Mouse (Mus musculus): ENCODE measurements around the gene Igf2r. TPM values are rescaled to one million over a fixed set of nuclear protein-coding genes. Genes with fewer than 3 reads are reported as not detected.
A peak's percentile ranks its signal among the peaks of the same experiment; 100 is the strongest.

Gene Igf2r
- polyA plus RNA-seq, 1 experiment from 2014 or later = 62.5 TPM

DNA sequence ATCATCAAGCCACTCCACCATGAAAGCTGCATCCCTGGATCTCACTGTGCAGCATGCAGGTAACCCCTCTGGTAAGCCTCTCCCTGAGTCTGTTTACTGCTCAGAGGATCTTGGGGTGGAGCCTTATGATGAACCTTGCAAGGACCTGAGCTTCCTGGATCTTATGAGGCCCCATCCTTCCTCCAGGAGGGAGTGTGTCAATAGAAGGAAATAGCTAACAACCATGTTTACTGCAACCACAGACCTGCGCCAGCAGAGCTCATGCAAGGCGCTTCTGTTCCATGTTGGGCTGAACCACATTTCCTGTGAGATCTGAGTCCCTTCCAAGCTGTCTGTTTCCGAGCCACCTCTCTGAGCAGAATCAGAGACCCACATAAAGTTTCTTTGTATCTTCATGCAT lies 10.0 kb upstream of the Igf2r start:
- Histone ChIP-seq H3K4me1 (peaks cover 59% of the 10 kb centered on the region), H3K4me3 (no peak overlapping the region), H3K36me3 (peaks cover 17% of the 10 kb centered on the region; the same call in 1 of the 2 replicates), H3K27me3 (no peaks in the 10 kb centered on the region), H3K27ac (peak overlapping the region; percentile 94), H3K9me3 (no peaks in the 10 kb centered on the region), H3K4me2 (no peak overlapping the region), H3K9ac (no peak overlapping the region)
- ATAC-seq (ENCODE audit: borderline replicate concordance, extremely low read depth, low FRiP score, low TSS enrichment) = peak; percentile 28; the same call in 1 of the 2 replicates
- 43% methylated on average over 3 of the region's 3 CpGs for WGBS

DNA sequence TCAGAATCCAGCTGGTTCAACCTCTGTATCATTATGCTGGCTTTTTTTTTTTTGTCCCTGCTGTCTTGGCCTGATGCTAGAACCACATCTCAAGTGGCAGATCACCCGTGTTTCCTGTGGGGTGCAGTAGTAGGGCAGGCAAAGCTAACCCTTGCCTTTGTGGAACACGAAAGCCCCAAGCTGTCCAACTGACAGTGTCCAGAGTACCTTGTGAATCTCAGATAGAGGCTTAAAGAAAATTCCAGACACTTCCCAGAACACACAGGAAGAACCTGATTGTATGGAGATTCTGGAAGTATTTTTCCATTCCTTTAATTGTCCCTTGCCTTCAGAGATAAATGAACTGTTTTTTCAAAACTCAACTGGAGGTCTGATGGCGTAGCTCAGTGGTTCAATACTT lies 4.5 kb upstream of the Igf2r start:
- H3K27me3 ChIP-seq = no peaks in the 10 kb centered on the region
- H3K4me3 ChIP-seq = no peak overlapping the region
- no peak for ATAC-seq (ENCODE audit: borderline replicate concordance, extremely low read depth, low FRiP score, low TSS enrichment)
- 61% methylated on average over 3 of the region's 3 CpGs for WGBS
- no peaks in the 10 kb centered on the region for H3K9me3 ChIP-seq
- no peak overlapping the region for H3K4me2 ChIP-seq
- H3K27ac ChIP-seq = no peak overlapping the region
- peaks cover 38% of the 10 kb centered on the region for H3K36me3 ChIP-seq
- peaks cover 12% of the 10 kb centered on the region for H3K4me1 ChIP-seq
- H3K9ac ChIP-seq = no peak overlapping the region

DNA sequence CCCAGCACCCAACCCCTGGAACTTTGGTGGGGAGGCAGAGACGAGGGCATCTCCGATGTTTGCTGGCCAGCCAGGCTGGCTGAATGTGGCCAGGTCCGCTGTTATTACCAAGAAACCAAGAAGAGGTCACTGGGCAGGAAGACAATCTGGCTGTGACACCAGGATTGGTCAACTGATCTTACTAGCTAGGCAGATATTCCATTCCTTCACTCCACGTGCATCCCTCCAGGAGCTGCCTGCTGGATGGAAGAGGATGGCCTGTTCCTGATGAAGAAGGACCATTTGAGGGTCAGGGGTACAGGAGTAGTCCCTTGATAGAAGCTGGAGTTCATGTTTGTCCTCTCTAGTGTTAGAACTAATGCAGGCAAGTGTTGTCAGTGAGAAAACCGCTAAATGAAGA lies 1.0 kb upstream of the Igf2r start:
- WGBS = 86% methylated on average over 5 of the region's 5 CpGs
- H3K9me3 ChIP-seq = no peaks in the 10 kb centered on the region
- H3K27ac ChIP-seq = no peak overlapping the region
- H3K9ac ChIP-seq = no peak overlapping the region
- H3K27me3 ChIP-seq = no peaks in the 10 kb centered on the region
- no peak overlapping the region for H3K4me3 ChIP-seq
- H3K4me1 ChIP-seq = peaks cover 14% of the 10 kb centered on the region
- ATAC-seq (ENCODE audit: borderline replicate concordance, extremely low read depth, low FRiP score, low TSS enrichment) = no peak
- H3K4me2 ChIP-seq = no peak overlapping the region
- H3K36me3 ChIP-seq = peaks cover 33% of the 10 kb centered on the region

DNA sequence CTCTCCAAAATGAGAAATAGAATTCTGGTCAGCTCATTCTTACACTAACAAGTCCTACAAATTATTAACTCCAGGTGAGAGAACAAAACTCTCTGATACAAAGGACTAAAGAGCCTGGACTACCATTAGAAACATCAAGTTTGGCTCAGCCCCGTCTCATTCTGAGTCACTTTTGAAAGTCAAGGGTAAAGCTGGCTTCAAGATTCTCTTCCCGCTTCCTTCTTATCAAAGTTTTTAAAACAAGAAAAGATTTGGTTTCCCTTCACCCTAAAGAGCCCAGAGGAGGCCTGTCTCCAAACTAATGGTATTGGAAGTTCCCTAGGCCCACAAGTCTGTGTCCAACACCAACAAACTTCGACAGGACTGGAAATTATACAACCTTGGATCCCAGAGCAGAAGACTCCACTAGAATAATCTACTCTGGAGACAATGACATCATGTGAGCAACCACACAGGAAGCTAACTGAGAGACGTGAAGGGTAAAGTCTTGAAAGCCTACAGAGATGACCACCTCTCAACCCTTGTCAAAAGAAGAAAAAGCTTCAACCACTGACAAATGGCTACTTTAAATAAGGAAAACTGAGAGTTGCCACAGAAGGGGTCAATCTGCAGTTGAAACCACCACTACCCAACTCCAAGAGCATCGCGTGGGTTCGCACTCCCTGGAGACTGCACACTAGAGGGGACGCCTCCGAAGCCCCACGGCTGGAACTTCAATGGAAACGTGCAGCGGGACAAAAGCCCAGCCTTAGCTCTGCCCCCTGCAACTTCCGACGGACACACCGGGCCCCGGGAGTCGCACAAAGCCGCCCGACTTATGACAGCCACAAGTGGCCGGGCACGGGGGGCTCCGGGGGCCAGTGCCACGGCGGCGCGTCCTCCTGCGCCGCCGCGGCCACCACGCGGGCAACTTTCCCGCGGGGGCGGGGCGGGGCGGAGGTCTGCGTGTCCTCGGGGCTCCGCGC lies 767 bp downstream of the Igf2r start:
- Histone ChIP-seq H3K4me1 (peaks cover 23% of the 10 kb centered on the region), H3K9me3 (no peaks in the 10 kb centered on the region), H3K4me3 (peak overlapping the region; percentile 64), H3K27ac (peak overlapping the region; percentile 75), H3K4me2 (peak overlapping the region; percentile 57), H3K36me3 (peaks cover 35% of the 10 kb centered on the region), H3K9ac (peak overlapping the region; percentile 75), H3K27me3 (no peaks in the 10 kb centered on the region)
- ATAC-seq (ENCODE audit: borderline replicate concordance, extremely low read depth, low FRiP score, low TSS enrichment) = peak; percentile 23
- 34% methylated on average over 41 of the region's 41 CpGs for WGBS

DNA sequence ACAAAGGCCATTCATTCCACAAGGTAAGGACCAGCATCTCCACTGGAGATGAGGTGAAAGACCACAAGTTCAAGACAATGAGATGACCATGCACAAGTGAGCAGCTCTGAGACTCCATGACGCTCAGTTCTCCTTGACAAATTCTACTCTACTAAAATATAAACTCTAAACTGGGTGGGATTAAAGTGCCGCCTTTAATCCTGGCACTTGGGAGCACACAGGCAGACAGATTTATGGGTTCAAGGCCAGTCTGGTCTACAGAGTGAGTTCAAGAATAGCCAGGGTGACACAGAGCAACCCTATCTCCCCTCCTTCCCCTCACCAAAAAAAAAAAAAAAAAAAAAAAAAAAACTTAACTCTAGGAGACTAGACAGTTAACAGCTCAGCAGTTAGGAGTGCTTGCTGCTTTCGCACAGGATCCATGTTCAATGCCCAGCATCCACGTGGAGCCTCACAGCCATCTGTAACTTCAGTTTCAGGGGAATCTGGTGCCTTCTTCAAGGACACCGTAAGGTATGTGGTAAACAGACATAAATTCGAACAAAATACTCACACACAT lies 2.1 kb downstream of the Igf2r start:
- H3K4me1 ChIP-seq = peaks cover 30% of the 10 kb centered on the region
- H3K9me3 ChIP-seq = no peaks in the 10 kb centered on the region
- peak overlapping the region; percentile 75 for H3K9ac ChIP-seq
- H3K27me3 ChIP-seq = no peaks in the 10 kb centered on the region
- ATAC-seq (ENCODE audit: borderline replicate concordance, extremely low read depth, low FRiP score, low TSS enrichment) = no peak
- peak overlapping the region; percentile 57 for H3K4me2 ChIP-seq
- H3K27ac ChIP-seq = peak overlapping the region; percentile 75
- peak overlapping the region; percentile 64 for H3K4me3 ChIP-seq
- peaks cover 35% of the 10 kb centered on the region for H3K36me3 ChIP-seq
- WGBS = 52% methylated on average over 6 of the region's 6 CpGs

DNA sequence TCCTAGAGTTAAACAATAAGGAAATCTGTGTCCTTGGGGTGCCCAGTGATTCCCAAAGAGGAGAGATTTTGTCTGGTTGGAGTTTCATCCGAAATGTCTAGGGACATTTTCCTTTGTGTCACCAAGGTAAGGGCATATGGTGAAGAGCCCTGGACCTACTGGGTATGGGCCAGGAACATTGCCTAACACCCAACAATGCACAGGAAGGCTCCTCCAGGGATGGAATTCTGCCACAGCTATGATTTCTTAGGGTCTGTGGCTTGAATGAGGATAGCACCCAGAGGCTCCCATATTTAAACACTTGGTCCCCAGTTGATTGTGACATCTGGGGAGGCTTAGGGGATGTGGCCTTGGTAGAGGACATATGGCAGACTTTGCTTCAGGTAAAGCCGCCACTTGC lies 6.1 kb downstream of the Igf2r start:
- no peak overlapping the region for H3K27ac ChIP-seq
- H3K4me2 ChIP-seq = no peak overlapping the region; the same call in 1 of the 2 replicates
- no peaks in the 10 kb centered on the region for H3K27me3 ChIP-seq
- H3K4me1 ChIP-seq = peaks cover 63% of the 10 kb centered on the region
- 96% methylated on average over 2 of the region's 2 CpGs for WGBS
- peaks cover 16% of the 10 kb centered on the region; the same call in 1 of the 2 replicates for H3K36me3 ChIP-seq
- H3K9ac ChIP-seq = no peak overlapping the region
- H3K4me3 ChIP-seq = no peak overlapping the region
- no peaks in the 10 kb centered on the region for H3K9me3 ChIP-seq
- ATAC-seq (ENCODE audit: borderline replicate concordance, extremely low read depth, low FRiP score, low TSS enrichment) = no peak

DNA sequence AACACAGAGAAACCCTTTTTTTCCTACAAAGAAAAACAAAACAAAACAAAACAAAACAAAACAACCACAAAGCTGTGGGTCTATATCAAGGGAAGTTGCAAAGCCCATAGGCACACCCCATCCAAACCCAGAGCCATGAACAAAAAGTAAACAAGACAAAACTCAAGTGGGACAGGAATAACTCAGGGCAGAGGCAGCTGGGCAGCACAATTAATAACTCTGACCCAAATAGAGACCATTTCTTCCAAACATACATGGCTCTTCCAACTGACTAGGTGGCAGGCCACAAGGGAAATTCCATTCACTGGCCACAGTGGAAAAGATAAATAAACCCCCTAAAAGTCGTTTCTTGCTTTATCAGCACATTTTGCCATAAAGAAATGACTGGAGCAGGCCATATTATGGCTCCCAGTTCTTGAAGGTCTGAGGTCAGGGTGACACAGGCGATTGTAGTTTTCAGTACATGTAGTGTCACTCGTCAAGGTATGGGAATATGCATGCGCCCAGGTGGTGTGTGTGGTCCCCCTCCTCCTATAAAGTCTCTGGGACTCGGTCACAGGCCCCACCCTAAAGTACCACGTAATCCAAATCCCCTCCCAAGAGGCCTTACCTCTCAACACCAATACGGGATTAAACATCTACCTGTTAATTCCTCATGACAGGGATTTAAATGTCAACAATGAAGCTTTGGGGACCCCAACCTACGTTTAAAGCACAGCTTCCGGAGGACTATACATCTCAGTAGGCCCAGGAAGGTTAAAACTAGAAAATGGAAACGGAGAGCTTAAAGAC lies 8.9 kb downstream of the Igf2r start:
- no peaks in the 10 kb centered on the region for H3K9me3 ChIP-seq
- peak; percentile 35; the same call in 1 of the 2 replicates for ATAC-seq (ENCODE audit: borderline replicate concordance, extremely low read depth, low FRiP score, low TSS enrichment)
- no peaks in the 10 kb centered on the region for H3K27me3 ChIP-seq
- H3K4me1 ChIP-seq = peaks cover 76% of the 10 kb centered on the region
- H3K4me3 ChIP-seq = no peak overlapping the region
- H3K27ac ChIP-seq = peak overlapping the region; percentile 42
- H3K36me3 ChIP-seq = peaks cover 10% of the 10 kb centered on the region; the same call in 1 of the 2 replicates
- H3K9ac ChIP-seq = no peak overlapping the region
- H3K4me2 ChIP-seq = peak overlapping the region; percentile 5; the same call in 1 of the 2 replicates
- WGBS = 61% methylated on average over 10 of the region's 10 CpGs

DNA sequence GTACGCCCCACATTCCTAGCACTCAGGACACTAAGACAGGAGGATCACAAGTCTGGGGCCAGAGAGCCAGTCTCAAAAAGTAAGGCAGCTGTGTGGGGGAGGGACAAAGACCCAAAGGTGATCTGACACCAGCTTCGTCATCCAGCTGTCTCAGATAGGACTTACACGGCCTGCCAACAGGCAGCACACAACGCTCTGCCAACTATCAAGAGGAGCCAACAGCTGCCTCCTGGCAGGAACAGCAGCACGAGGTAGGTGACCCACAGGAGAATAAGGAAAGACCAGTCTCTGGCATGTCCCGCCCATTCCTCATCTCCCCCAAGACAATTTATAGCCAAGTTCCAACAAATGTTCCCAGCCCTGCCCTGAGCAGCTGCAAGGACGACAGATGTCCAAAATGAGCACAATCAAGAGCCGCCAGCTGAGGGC lies 9.8 kb downstream of the Igf2r start:
- no peak overlapping the region for H3K9ac ChIP-seq
- H3K4me3 ChIP-seq = no peak overlapping the region

DNA sequence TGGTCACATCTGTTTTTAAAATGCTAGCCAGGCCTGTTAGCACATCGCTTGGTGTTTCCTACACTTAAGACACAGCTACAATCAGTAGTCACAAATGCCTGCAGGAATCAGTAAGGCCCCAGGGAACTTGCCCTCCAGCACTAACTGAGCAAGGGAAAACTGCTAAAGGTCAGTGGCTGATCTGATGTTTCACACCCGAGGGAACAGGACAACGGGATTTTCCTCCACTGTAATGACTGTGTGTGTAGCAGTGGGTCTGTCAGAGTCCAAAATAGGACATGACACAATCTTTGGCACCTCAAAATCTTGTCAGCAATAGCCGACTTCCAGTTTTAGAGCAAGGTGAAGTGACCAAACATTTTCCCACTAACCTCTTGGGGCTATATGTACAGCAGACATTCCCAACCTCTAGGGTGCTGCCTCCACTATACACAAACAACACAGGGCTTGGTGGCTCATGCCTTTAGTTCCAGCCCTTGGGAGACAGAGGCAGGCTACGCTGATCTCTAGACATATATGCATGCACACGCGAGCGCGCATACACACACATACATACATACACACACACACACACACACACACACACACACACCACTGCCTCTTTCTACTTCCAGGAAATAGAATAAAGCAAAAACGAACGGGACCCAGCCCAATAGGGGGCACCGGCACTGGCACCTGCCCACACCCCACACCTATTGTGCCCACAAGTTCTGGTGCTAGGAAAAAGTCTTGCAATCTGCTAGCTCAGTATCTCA lies 10.6 kb downstream of the Igf2r start:
- no peak for ATAC-seq (ENCODE audit: borderline replicate concordance, extremely low read depth, low FRiP score, low TSS enrichment)
- 79% methylated on average over 12 of the region's 12 CpGs for WGBS
- no peak overlapping the region for H3K4me2 ChIP-seq
- no peaks in the 10 kb centered on the region for H3K27me3 ChIP-seq
- no peak overlapping the region for H3K9ac ChIP-seq
- peaks cover 82% of the 10 kb centered on the region for H3K4me1 ChIP-seq
- peaks cover 10% of the 10 kb centered on the region; the same call in 1 of the 2 replicates for H3K36me3 ChIP-seq
- 0 out of 2 replicates have a peak overlapping the region, but pooled peaks have one; percentile 42 for H3K27ac ChIP-seq
- H3K4me3 ChIP-seq = no peak overlapping the region
- H3K9me3 ChIP-seq = no peaks in the 10 kb centered on the region

More for the DNA sequence above, 9.8 kb downstream of the Igf2r start:
- H3K36me3 ChIP-seq = peaks cover 10% of the 10 kb centered on the region; the same call in 1 of the 2 replicates
- H3K9me3 ChIP-seq = no peaks in the 10 kb centered on the region
- peak overlapping the region; percentile 5; the same call in 1 of the 2 replicates for H3K4me2 ChIP-seq
- ATAC-seq (ENCODE audit: borderline replicate concordance, extremely low read depth, low FRiP score, low TSS enrichment) = peak; percentile 24; the same call in 1 of the 2 replicates
- H3K4me1 ChIP-seq = peaks cover 82% of the 10 kb centered on the region
- peak overlapping the region; percentile 42 for H3K27ac ChIP-seq
- no peaks in the 10 kb centered on the region for H3K27me3 ChIP-seq
- WGBS = 34% methylated on average over 8 of the region's 8 CpGs

DNA sequence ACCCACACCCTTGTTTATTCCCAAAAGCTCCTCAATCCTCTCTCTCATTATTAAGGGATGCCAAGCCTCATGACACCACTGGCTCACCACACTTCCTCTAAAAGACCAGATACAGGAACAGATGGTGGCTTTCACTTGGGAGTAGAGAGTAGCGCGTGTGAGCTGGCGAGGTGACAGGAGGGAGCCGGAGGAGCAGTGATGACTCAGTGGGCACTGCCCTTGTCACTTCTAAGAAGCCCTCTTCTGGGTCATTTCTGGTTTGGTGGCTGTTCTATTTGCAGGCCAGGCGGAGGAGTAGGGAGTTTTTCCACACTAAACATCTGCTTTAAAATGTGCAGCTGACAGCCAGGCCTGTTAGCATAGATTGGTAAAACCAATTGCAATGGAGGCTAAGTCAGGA lies 11.5 kb downstream of the Igf2r start:
- no peaks in the 10 kb centered on the region for H3K27me3 ChIP-seq
- no peak overlapping the region for H3K4me2 ChIP-seq
- peaks cover 82% of the 10 kb centered on the region for H3K4me1 ChIP-seq
- H3K36me3 ChIP-seq = peaks cover 10% of the 10 kb centered on the region; the same call in 1 of the 2 replicates
- H3K9ac ChIP-seq = no peak overlapping the region
- H3K4me3 ChIP-seq = no peak overlapping the region
- 52% methylated on average over 5 of the region's 5 CpGs for WGBS
- no peaks in the 10 kb centered on the region for H3K9me3 ChIP-seq
- ATAC-seq (ENCODE audit: borderline replicate concordance, extremely low read depth, low FRiP score, low TSS enrichment) = no peak
- no peak overlapping the region for H3K27ac ChIP-seq

DNA sequence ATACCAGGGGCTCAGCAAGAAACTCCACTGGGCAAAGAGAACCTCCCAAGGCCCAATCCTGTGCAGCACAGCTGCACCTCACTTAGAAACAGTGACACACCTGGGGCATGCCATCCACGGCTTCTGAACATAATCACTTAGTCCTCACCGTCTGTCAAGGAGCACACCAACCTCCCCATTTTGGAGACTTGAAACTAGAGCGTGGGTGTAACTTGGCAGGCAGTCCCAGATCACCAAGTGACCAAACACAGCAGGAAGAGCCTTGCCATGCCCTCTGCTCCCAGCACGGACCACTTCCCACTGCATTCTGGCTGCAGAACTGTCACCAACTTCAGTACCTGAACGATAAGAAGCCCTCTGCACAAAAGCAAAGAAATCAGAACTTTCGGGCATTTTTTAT lies 12.3 kb downstream of the Igf2r start:
- no peak overlapping the region for H3K4me3 ChIP-seq
- no peaks in the 10 kb centered on the region for H3K27me3 ChIP-seq

More for the DNA sequence above, 12.3 kb downstream of the Igf2r start:
- H3K4me1 ChIP-seq = peaks cover 91% of the 10 kb centered on the region
- no peak overlapping the region for H3K27ac ChIP-seq
- peaks cover 10% of the 10 kb centered on the region; the same call in 1 of the 2 replicates for H3K36me3 ChIP-seq
- no peak for ATAC-seq (ENCODE audit: borderline replicate concordance, extremely low read depth, low FRiP score, low TSS enrichment)
- H3K4me2 ChIP-seq = no peak overlapping the region
- WGBS = 59% methylated on average over 6 of the region's 6 CpGs
- no peak overlapping the region for H3K9ac ChIP-seq
- no peaks in the 10 kb centered on the region for H3K9me3 ChIP-seq

All from lung, embryonic 15.5 days (tissue).